Mouse (Mus musculus) kidney, embryonic 15.5 days (tissue): ENCODE data around the gene D5Ertd579e. TPM values are rescaled to one million over a fixed set of nuclear protein-coding genes. Genes with fewer than 3 reads are reported as not detected.

ENCODE experiments used
- ATAC-seq: fragments of 200-750 bp; cut with Nextera tagmentation; replicated peaks from 2 replicates; pipeline ENCODE4 v1.8.0; 2017; ENCODE audit warnings: moderate TSS enrichment; ENCODE audit not compliant: low FRiP score
- H3K27ac ChIP-seq: fragments of 300-500 bp; sonication (generic); 2 replicates; pipeline ENCODE4 v1.5.1; 2015; ENCODE audit warnings: mild to moderate bottlenecking, inconsistent platforms
- H3K27me3 ChIP-seq: fragments of 300-500 bp; sonication (generic); 2 replicates; pipeline ENCODE4 v1.6.1; 2015; ENCODE audit warnings: inconsistent platforms
- H3K36me3 ChIP-seq: fragments of 300-500 bp; sonication (generic); 2 replicates; pipeline ENCODE4 v1.6.1; 2015; ENCODE audit warnings: inconsistent platforms
- H3K4me1 ChIP-seq: fragments of 300-500 bp; sonication (generic); 2 replicates; pipeline ENCODE4 v1.6.1; 2015; ENCODE audit warnings: inconsistent platforms
- H3K4me2 ChIP-seq: fragments of 300-500 bp; sonication (generic); 2 replicates; pipeline ENCODE4 v1.6.1; 2015; ENCODE audit warnings: moderate library complexity, mild to moderate bottlenecking, inconsistent platforms
- H3K4me3 ChIP-seq: fragments of 300-500 bp; sonication (generic); replicated peaks from 2 replicates; pipeline ENCODE4 v1.5.1; 2015; ENCODE audit warnings: mild to moderate bottlenecking, inconsistent platforms
- H3K9ac ChIP-seq: fragments of 300-500 bp; sonication (generic); 2 replicates; pipeline ENCODE4 v1.6.1; 2015; ENCODE audit warnings: mild to moderate bottlenecking, inconsistent platforms
- H3K9me3 ChIP-seq: fragments of 300-500 bp; sonication (generic); replicated peaks from 2 replicates; pipeline ENCODE4 v1.6.1; 2016; ENCODE audit warnings: inconsistent platforms
- WGBS: fragments of 180-500 bp; shearing (Covaris S2); methylation state at CpG from one replicate; pipeline ENCODE4 v1.1.7; 2015; ENCODE audit warnings: mixed read lengths; 5-methylcytosine and 5-hydroxymethylcytosine counted together
- polyA plus RNA-seq: library from polyadenylated mRNA; unstranded; fragments of >200 nt; fragmentation: Nextera tagmentation; extraction: Ambion mirVana; gene quantifications from 2 replicates; pipeline ENCODE4 v1.2.1, GENCODE M21; 2015

The D5Ertd579e gene
- polyA plus RNA-seq, 1 experiment from 2014 or later = 21.6 TPM

DNA sequence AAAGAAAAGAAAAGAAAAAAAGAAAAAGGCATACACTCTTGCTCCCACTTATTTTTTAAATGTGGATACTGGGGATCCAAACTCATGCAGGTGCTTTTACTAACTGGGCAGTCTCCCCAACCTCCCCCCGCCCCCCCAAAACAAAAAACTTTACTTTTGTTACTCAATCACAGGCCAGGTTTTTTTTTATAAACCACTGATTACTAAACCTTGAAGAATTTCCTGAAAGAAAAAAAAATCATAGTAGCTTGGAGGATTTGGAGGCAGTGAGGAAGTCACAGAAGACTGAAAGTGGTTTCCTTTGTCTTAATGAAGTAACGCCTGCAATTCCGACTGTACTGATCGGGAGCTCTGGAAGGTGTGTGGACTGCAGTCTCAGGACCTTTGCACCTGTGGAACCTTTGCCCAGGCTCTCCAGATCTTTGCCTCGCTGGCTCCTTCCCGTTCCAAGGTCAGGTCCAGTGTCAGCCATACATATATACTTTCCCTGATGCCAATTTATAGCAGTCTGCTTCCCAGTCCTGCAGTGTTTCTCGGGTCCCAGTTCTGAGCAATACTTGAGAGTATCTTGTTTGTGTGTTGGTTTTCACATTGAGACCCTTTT is 2.3 kb upstream of the D5Ertd579e start:
- ATAC-seq = no peak

DNA sequence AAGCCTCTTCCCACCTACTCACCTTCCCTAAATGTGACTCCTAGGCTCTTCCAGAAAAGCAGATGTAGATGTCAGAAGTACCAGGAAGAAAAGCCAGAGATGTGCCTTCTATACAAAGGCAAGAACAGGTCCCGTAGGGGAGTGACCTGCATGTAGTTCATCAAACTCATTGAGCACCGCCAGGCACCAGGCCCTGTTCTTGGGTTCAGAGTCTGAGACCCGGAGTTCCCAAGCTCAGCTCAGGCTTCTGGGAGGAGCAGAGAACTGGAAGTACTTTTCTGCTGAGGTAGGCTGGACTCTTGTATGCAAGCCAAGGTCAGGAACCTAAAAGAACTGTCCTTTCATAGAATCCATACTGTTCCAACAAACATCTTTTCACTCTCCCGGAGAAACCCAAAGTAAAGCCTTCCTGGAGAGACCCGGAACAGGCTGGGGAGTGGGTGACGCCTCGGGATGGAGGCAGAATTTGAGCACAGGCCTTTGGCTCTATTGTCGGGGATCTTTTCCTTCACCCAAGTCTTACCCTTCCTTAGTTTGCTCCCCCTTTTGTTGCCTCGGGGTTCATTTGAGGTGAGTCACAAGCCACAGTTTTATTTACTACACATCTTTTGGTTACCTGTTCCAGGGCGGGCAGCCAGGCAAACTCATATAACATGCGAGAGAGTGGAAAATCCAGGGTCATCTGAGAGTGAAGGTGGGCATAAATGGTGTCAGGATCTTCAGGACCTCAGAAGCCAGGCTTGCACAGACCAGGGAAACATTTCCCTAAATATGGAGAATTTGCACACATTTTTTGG is 878 bp upstream of the D5Ertd579e start:
- no peaks in the 10 kb centered on the region for H3K9me3 ChIP-seq
- no peak for ATAC-seq
- 0 out of 2 replicates have a peak overlapping the region, but pooled peaks have one; percentile 92 for H3K27ac ChIP-seq
- 75% methylated on average over 11 of the region's 11 CpGs for WGBS
- peak overlapping the region; percentile 83 for H3K4me3 ChIP-seq
- H3K9ac ChIP-seq = no peak overlapping the region; the same call in 1 of the 2 replicates
- peaks cover 27% of the 10 kb centered on the region for H3K4me1 ChIP-seq
- peaks cover 8% of the 10 kb centered on the region; the same call in 1 of the 2 replicates for H3K36me3 ChIP-seq
- H3K4me2 ChIP-seq = peak overlapping the region; percentile 93
- no peaks in the 10 kb centered on the region for H3K27me3 ChIP-seq

More for the DNA sequence above, 2.3 kb upstream of the D5Ertd579e start:
- Histone ChIP-seq H3K9me3 (no peaks in the 10 kb centered on the region), H3K4me1 (peaks cover 23% of the 10 kb centered on the region), H3K27ac (no peak overlapping the region), H3K4me3 (no peak overlapping the region), H3K9ac (no peak overlapping the region), H3K27me3 (no peaks in the 10 kb centered on the region), H3K4me2 (no peak overlapping the region), H3K36me3 (no peaks in the 10 kb centered on the region)
- WGBS = 70% methylated on average over 7 of the region's 7 CpGs

DNA sequence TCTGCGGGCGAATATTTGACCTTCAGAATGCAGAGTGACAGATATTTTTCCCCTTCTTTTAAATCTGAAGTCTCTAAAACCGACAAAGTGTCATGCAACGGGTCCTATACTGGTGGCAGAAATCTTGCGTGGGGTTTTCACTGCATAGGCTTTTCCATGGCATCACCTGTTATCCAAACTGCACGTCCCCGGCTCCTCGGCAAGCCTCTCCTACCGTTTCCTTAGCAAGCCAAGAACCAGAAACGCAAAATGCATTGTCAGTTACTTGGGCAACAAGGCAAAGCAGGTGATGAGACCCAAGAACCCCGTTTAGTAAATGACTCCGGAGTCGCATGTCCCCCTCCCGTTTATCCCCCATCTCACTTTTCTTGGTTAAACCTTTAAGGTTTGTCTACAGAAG is 819 bp downstream of the D5Ertd579e start:
- Histone ChIP-seq H3K36me3 (peaks cover 8% of the 10 kb centered on the region; the same call in 1 of the 2 replicates), H3K27me3 (no peaks in the 10 kb centered on the region), H3K9me3 (no peaks in the 10 kb centered on the region), H3K4me2 (peak overlapping the region; percentile 93), H3K27ac (peak overlapping the region; percentile 92), H3K4me1 (peaks cover 32% of the 10 kb centered on the region), H3K9ac (peak overlapping the region; percentile 82), H3K4me3 (peak overlapping the region; percentile 83)
- WGBS = 6% methylated on average over 14 of the region's 14 CpGs
- no peak for ATAC-seq

DNA sequence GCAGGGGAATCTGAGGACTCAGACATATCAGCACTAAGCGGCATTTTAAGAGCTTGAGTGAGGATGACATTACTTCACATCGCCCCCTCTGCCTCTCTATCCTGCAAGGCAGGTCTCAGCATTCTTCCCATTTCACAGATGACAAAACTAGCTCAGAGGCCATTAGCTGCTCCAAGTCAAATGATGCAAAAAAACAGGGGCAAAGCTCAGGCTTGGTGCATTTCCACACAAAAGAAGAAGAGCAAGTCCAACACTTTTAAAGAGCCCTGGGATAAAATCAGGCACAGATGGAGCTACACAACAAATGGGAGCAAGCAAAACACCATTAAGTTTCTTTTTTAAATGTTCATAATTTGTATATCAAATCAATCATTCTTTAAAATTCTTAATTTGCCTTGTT is 2.2 kb downstream of the D5Ertd579e start:
- H3K36me3 ChIP-seq = peaks cover 8% of the 10 kb centered on the region; the same call in 1 of the 2 replicates
- H3K9me3 ChIP-seq = no peaks in the 10 kb centered on the region
- peaks cover 37% of the 10 kb centered on the region for H3K4me1 ChIP-seq
- 87% methylated on average over 2 of the region's 2 CpGs for WGBS
- ATAC-seq = no peak
- no peak overlapping the region for H3K9ac ChIP-seq
- H3K27ac ChIP-seq = no peak overlapping the region
- H3K4me3 ChIP-seq = no peak overlapping the region
- no peaks in the 10 kb centered on the region for H3K27me3 ChIP-seq
- no peak overlapping the region for H3K4me2 ChIP-seq

DNA sequence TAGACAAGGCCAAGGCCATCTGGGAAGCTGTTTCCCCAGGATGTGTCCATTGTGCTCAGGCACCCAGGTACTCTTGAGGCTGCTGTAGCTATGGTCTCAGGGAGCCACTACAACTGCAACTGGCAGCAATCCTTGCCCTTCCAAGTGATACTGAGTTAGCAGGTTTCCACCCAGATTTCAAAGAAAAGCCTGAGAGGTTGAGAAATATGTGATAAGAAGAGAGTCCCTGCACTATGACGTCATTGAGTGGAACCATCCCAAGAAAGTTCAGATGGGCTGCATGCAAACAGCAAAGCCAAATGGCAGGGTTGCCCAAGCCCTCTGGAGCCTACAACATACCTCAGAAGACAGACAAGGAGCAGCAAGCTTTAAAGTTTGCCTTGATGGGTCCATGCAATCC is 4.4 kb downstream of the D5Ertd579e start:
- H3K4me1 ChIP-seq = peaks cover 36% of the 10 kb centered on the region
- 79% methylated on average over 1 of the region's 1 CpGs for WGBS
- H3K4me2 ChIP-seq = no peak overlapping the region

DNA sequence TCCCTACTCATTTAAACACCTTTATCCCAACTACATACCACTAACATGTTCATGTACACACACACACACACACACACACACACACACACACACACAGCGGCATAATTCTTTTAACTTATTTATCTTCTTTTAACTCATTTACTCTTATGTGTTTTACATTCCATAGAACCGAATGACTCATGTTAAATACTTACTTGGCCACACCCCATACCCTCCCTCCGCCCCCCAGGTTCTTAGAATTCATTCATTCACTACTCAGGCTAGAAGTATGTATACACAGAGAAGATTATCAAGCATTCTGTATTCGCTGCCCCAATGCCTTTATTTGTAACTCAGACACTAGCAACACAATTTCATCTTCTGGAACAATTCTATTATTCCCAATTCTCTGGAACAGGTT is 10.7 kb downstream of the D5Ertd579e start:
- no peak overlapping the region for H3K9ac ChIP-seq
- ATAC-seq = no peak
- H3K27ac ChIP-seq = no peak overlapping the region
- 90% methylated on average over 4 of the region's 4 CpGs for WGBS
- peaks cover 20% of the 10 kb centered on the region for H3K4me1 ChIP-seq
- no peak overlapping the region for H3K4me2 ChIP-seq
- peaks cover 12% of the 10 kb centered on the region for H3K36me3 ChIP-seq
- 0 out of 2 replicates have a peak, but pooled peaks cover 4% of the 10 kb centered on the region for H3K9me3 ChIP-seq
- H3K4me3 ChIP-seq = no peak overlapping the region
- H3K27me3 ChIP-seq = no peaks in the 10 kb centered on the region

More for the DNA sequence above, 4.4 kb downstream of the D5Ertd579e start:
- H3K36me3 ChIP-seq = peaks cover 20% of the 10 kb centered on the region
- ATAC-seq = no peak
- H3K27me3 ChIP-seq = no peaks in the 10 kb centered on the region
- no peak overlapping the region for H3K9ac ChIP-seq
- H3K4me3 ChIP-seq = no peak overlapping the region
- H3K9me3 ChIP-seq = 0 out of 2 replicates have a peak, but pooled peaks cover 4% of the 10 kb centered on the region
- H3K27ac ChIP-seq = no peak overlapping the region

DNA sequence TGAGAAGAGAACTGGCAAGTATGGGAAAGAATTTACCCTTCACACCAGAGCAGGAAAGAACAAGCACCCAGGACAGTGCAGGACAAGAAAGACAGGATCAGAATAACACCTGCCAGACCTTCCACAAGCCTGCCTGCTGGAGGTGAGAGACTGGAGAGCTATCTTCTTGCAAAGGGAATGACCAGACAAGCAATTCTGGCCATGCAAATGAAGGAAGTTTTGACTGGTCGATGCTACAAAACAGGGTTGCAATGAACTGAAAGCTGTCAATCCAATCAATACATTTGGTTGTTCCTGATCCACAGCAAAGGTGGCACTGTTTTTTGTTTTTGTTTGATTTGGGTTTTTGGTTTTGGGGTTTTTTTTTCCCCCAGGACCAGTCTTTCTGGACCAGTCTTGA is 12.2 kb downstream of the D5Ertd579e start:
- 92% methylated on average over 1 of the region's 1 CpGs for WGBS
- H3K27ac ChIP-seq = no peak overlapping the region
- peaks cover 12% of the 10 kb centered on the region for H3K36me3 ChIP-seq
- no peaks in the 10 kb centered on the region for H3K27me3 ChIP-seq
- 0 out of 2 replicates have a peak, but pooled peaks cover 4% of the 10 kb centered on the region for H3K9me3 ChIP-seq
- H3K4me2 ChIP-seq = no peak overlapping the region
- no peak overlapping the region for H3K9ac ChIP-seq
- H3K4me1 ChIP-seq = peaks cover 28% of the 10 kb centered on the region
- no peak for ATAC-seq
- H3K4me3 ChIP-seq = no peak overlapping the region

DNA sequence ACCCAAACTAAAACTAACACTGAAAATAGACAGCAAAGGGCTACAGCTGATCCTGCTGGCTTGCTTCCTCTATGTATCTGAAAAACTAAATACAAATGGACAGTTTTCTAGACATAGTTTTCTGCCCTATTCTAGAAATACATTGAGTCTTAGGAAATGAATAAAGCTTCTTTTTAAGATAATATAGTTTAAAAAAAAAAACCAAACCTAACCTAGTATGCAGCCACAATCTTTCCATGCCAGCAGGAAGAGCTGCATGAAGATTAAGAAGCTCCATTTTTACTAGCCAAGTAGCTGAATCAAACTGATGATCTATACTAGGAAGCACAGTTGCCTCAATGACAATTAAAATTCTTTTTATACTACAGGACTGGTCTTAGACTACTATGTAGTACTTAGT is 14.6 kb downstream of the D5Ertd579e start:
- no peaks in the 10 kb centered on the region for H3K9me3 ChIP-seq
- no peak overlapping the region for H3K4me3 ChIP-seq
- H3K27ac ChIP-seq = no peak overlapping the region
- no peak overlapping the region for H3K9ac ChIP-seq
- H3K4me1 ChIP-seq = peaks cover 33% of the 10 kb centered on the region
- no peak overlapping the region for H3K4me2 ChIP-seq
- no peaks in the 10 kb centered on the region for H3K36me3 ChIP-seq
- no peak for ATAC-seq
- no peaks in the 10 kb centered on the region for H3K27me3 ChIP-seq

DNA sequence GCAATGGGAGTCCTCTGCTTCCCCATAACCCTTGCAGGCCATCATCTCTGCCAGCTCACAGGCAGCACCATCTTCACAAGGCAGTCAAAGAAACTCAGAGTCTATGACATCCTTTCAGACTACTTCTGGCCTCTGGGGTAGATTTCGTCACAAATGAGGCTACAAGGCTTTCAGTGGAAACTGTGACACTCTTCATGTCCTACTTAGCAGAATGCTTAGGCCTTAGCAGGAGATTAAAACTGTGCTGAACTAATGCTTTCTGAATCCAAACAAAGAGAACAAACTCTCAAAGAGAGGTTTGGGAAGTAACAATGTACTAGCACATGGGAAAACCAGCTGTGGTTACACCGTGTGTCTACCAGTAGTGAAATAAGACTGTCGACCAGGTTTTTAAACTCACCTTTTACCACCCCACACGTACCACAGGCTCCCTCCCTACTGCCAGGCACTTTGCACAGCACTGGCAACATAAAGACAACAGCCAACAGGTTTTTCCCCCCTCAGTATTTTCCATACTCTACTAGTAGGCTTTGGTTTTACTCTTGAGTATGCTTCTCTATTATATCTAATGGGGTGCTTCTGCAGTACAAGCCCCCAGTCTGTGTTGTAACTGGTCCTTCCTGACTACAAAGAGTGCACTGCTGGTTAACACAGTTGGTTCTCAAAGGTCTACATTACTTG is 15.8 kb downstream of the D5Ertd579e start:
- Histone ChIP-seq H3K4me2 (no peak overlapping the region), H3K27me3 (no peaks in the 10 kb centered on the region), H3K9me3 (no peaks in the 10 kb centered on the region), H3K4me3 (no peak overlapping the region), H3K4me1 (peaks cover 33% of the 10 kb centered on the region), H3K36me3 (no peaks in the 10 kb centered on the region), H3K9ac (no peak overlapping the region), H3K27ac (0 out of 2 replicates have a peak overlapping the region, but pooled peaks have one; percentile 18)
- WGBS = 67% methylated on average over 4 of the region's 4 CpGs
- ATAC-seq = no peak

DNA sequence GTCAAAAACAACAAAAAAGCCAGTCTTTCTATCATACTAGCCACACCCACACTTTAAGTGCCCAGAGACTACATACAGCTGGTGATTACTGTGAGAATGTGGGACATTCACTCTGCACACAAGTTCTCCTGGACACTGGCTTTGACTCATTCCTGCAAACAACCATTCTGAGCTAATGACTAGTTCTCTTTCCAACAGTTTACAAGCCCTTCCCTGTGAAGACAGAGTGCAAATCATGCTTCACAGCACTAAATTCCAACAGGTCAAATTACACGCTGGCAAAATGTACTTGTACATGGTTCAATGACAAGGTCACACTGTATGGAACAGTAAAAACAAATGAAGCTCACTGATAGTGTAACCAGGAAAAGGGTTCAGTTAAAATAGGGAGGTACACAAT is 17.0 kb downstream of the D5Ertd579e start:
- 13% methylated on average over 1 of the region's 1 CpGs for WGBS
- H3K4me1 ChIP-seq = peaks cover 33% of the 10 kb centered on the region
- H3K27ac ChIP-seq = peak overlapping the region; percentile 69
- no peaks in the 10 kb centered on the region for H3K9me3 ChIP-seq
- H3K36me3 ChIP-seq = no peaks in the 10 kb centered on the region
- H3K4me3 ChIP-seq = no peak overlapping the region
- peak; percentile 75; the same call in 1 of the 2 replicates for ATAC-seq
- H3K9ac ChIP-seq = no peak overlapping the region
- peak overlapping the region; percentile 7; the same call in 1 of the 2 replicates for H3K4me2 ChIP-seq
- no peaks in the 10 kb centered on the region for H3K27me3 ChIP-seq

DNA sequence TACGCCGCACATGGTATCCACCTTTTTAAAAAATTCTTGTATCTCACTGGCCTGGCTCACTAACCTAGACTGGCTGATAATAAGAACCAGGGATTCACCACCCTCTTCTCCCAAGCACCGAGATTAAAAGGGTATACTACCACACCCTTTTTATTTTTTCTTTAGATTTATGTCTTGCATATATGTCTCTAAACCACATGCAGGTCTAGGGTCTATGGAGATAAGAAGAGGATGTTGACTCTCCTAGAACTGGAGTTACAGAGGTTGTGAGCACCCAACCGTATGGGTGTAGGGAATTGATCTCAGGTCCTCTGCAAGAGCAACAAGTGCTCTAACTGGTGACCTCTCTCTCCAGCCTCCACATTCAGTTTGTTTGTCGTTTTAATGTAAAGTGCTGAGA is 17.9 kb downstream of the D5Ertd579e start:
- Histone ChIP-seq H3K9me3 (no peaks in the 10 kb centered on the region), H3K4me2 (no peak overlapping the region), H3K36me3 (no peaks in the 10 kb centered on the region), H3K27me3 (no peaks in the 10 kb centered on the region), H3K4me1 (peaks cover 33% of the 10 kb centered on the region), H3K4me3 (no peak overlapping the region), H3K9ac (no peak overlapping the region), H3K27ac (0 out of 2 replicates have a peak overlapping the region, but pooled peaks have one; percentile 69)
- no peak for ATAC-seq
- 81% methylated on average over 5 of the region's 5 CpGs for WGBS

DNA sequence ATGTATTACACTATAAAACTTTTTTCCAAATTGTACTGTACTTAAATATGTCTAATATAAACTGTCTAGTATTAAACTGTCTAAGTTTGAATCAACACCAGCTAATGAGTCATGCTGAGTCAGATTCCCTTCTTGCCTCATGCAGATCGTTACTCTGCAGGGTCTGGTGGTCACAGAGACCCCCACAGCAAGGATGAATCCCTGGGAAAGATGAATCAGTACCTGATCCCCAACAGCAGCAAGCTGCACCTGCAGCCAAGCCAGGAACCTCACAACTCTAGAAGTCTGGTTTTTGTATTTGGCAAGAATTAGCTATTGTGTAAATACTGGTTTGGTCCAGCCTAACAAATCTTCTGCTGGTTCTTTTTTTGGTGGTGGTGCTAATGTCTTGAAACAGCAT is 20.4 kb downstream of the D5Ertd579e start:
- H3K9me3 ChIP-seq = no peaks in the 10 kb centered on the region
- no peak overlapping the region for H3K4me3 ChIP-seq
- 51% methylated on average over 1 of the region's 1 CpGs for WGBS
- ATAC-seq = no peak
- peaks cover 24% of the 10 kb centered on the region for H3K4me1 ChIP-seq
- no peaks in the 10 kb centered on the region for H3K27me3 ChIP-seq
- H3K9ac ChIP-seq = no peak overlapping the region
- no peak overlapping the region for H3K27ac ChIP-seq
- peaks cover 13% of the 10 kb centered on the region for H3K36me3 ChIP-seq
- H3K4me2 ChIP-seq = no peak overlapping the region
